Mouse (Mus musculus) ES-E14 (cell line): ENCODE data around the gene 2310011J03Rik. TPM values are rescaled to one million over a fixed set of nuclear protein-coding genes. Genes with fewer than 3 reads are reported as not detected.

Source experiments
- DNase-seq: peaks from one replicate; pipeline ENCODE4 v3.0.0-alpha.2; 2013; ENCODE audit warnings: low read depth, low spot score
- H3K27ac ChIP-seq: 2 replicates; pipeline ENCODE4 v1.5.1; 2012; ENCODE audit warnings: low read depth, mild to moderate bottlenecking, low read length, moderate library complexity, mixed read lengths; ENCODE audit not compliant: poor library complexity, insufficient read depth, severe bottlenecking
- H3K36me3 ChIP-seq: 2 replicates; pipeline ENCODE4 v1.6.1; 2012; ENCODE audit warnings: mild to moderate bottlenecking, low read length, moderate library complexity, mixed read lengths; ENCODE audit not compliant: control insufficient read depth, poor library complexity, insufficient read depth, severe bottlenecking
- H3K4me1 ChIP-seq, 2 experiments: fragments of 150-350 bp in 1 of 2; sonication (generic) in 1 of 2; 2 replicates each; pipeline ENCODE4 v1.6.1; 2012; ENCODE audit warnings: low read length in 2 of 2, mild to moderate bottlenecking in 1 of 2, mixed read lengths in 1 of 2; ENCODE audit not compliant: control insufficient read depth in 2 of 2, insufficient read depth in 2 of 2, poor library complexity in 1 of 2
- H3K4me3 ChIP-seq, 2 experiments: fragments of 150-350 bp in 1 of 2; sonication (generic) in 1 of 2; 2 replicates each; pipeline ENCODE4 v1.5.1; 2012; ENCODE audit warnings: low read length in 2 of 2, low read depth in 1 of 2, mild to moderate bottlenecking in 1 of 2, mixed read lengths in 1 of 2; ENCODE audit not compliant: insufficient read depth in 1 of 2, poor library complexity in 1 of 2, severe bottlenecking in 1 of 2
- H3K9ac ChIP-seq: 2 replicates; pipeline ENCODE4 v1.6.1; 2012; ENCODE audit warnings: low read depth, mild to moderate bottlenecking, low read length, mixed read lengths; ENCODE audit not compliant: poor library complexity, insufficient read depth, severe bottlenecking
- H3K9me3 ChIP-seq: fragments of 150-350 bp; sonication (generic); 2 replicates; pipeline ENCODE4 v1.6.1; 2012; ENCODE audit warnings: low read depth, mild to moderate bottlenecking, low read length; ENCODE audit not compliant: control insufficient read depth, insufficient read depth
- CHD2 ChIP-seq: IDR thresholded peaks from 2 replicates; pipeline ENCODE4 v1.6.1; 2014; ENCODE audit warnings: mild to moderate bottlenecking, low read depth, low read length, inconsistent platforms
- HCFC1 ChIP-seq: IDR thresholded peaks from 2 replicates; pipeline ENCODE4 v1.6.1; 2012; ENCODE audit warnings: low read length, inconsistent platforms, borderline replicate concordance; ENCODE audit not compliant: insufficient read depth
- MAFK ChIP-seq: IDR thresholded peaks from 2 replicates; pipeline ENCODE4 v1.6.1; 2014; ENCODE audit warnings: mild to moderate bottlenecking, low read depth, low read length, inconsistent platforms; ENCODE audit not compliant: insufficient read depth
- ZC3H11A ChIP-seq: IDR thresholded peaks from 2 replicates; pipeline ENCODE4 v1.6.1; 2012; ENCODE audit warnings: low read depth, mild to moderate bottlenecking, inconsistent platforms, low read length, borderline replicate concordance
- ZNF384 ChIP-seq: IDR thresholded peaks from 2 replicates; pipeline ENCODE4 v1.6.1; 2012; ENCODE audit warnings: low read depth, low read length, inconsistent platforms
- in situ Hi-C, 2 experiments: fragments of 600-800 bp; cut with MboI; formaldehyde crosslinking; loops; one replicate each; pipeline ENCODE4 v1.15.1; 2025; ENCODE audit warnings: low sequenced_read_pairs in 2 of 2, inconsistent platforms in 1 of 2; ENCODE audit not compliant: unreplicated experiment in 2 of 2
- total RNA-seq: library from RNA; depleted of rRNA; stranded (reverse); fragments of 300-350 nt; gene quantifications from 2 replicates; pipeline ENCODE4 v1.2.3, GENCODE M21; 2012; rRNA removed

2310011J03Rik gene
- total RNA-seq, 1 experiment, result 33.4 TPM

- TF ChIP-seq MAFK, result no peak
- no peak for TF ChIP-seq ZNF384
- TF ChIP-seq HCFC1, result no peak
- no peak for TF ChIP-seq ZC3H11A
- TF ChIP-seq CHD2, result no peak
- Histone ChIP-seq H3K27ac (no peak overlapping the region), H3K4me3 (no peak overlapping the region), H3K4me1 (peaks cover 0 to 11% of the 10 kb centered on the region in 2 experiments; a peak in 1 of 4 replicates), H3K36me3 (peaks cover 45% of the 10 kb centered on the region), H3K9ac (no peak overlapping the region), H3K9me3 (no peaks in the 10 kb centered on the region)
- in situ Hi-C loops, result no loop called here
- no peak for DNase-seq
These were observed 48.3 kb downstream of the 2310011J03Rik start for GRCm38 (mm10) chr10:80271870-80272585.

GRCm38 (mm10) chr10:80271186-80271843, 49.0 kb downstream of the 2310011J03Rik start:
- no peak overlapping the region for H3K9ac ChIP-seq
- in situ Hi-C loops, result no loop called here
- peaks cover 43% of the 10 kb centered on the region for H3K36me3 ChIP-seq

GRCm38 (mm10) chr10:80270734-80271181, 49.6 kb downstream of the 2310011J03Rik start:
- TF ChIP-seq ZC3H11A, result no peak
- no peak for TF ChIP-seq CHD2
- no peak for TF ChIP-seq ZNF384
- TF ChIP-seq HCFC1, result no peak
- no peak for TF ChIP-seq MAFK
- in situ Hi-C loops, result no loop called here
- Histone ChIP-seq H3K9me3 (no peaks in the 10 kb centered on the region), H3K4me3 (no peak overlapping the region), H3K9ac (peak overlapping the region; percentile 11; the same call in 1 of the 2 replicates), H3K27ac (no peak overlapping the region), H3K4me1 (peaks cover 0 to 11% of the 10 kb centered on the region in 2 experiments; a peak in 2 of 4 replicates), H3K36me3 (peaks cover 38% of the 10 kb centered on the region)
- DNase-seq, result no peak

More at GRCm38 (mm10) chr10:80271186-80271843, 49.0 kb downstream of the 2310011J03Rik start:
- Histone ChIP-seq H3K9me3 (no peaks in the 10 kb centered on the region), H3K4me3 (no peak overlapping the region), H3K4me1 (peaks cover 0 to 13% of the 10 kb centered on the region in 2 experiments; a peak in 2 of 4 replicates), H3K27ac (no peak overlapping the region)
- DNase-seq, result no peak
- no peak for TF ChIP-seq CHD2
- no peak for TF ChIP-seq HCFC1
- no peak for TF ChIP-seq ZNF384
- TF ChIP-seq MAFK, result no peak
- no peak for TF ChIP-seq ZC3H11A

DNA sequence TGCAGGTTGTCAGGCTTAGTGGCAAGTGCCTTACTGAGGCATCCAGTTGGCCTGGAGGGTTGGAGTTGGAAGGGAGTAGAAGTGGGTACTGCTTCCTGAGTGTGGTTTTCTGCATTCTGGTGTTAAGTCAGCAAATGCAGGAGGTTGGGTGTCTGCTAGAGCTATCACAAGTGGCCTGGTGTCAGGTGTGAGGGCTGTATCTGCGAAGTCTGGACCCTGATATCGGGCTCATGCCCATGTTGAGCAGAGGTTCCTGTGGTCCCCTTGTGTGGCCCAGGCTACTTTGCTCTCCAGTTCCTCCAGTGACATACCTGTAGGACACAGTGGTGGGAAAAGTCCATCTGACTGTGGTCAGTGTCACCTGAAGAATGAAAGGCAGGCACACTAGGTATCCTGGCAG, 50.2 kb downstream of the 2310011J03Rik start:
- Histone ChIP-seq H3K4me3 (no peak overlapping the region), H3K9ac (0 out of 2 replicates have a peak overlapping the region, but pooled peaks have one; percentile 11), H3K4me1 (peaks cover 0 to 11% of the 10 kb centered on the region in 2 experiments; a peak in 2 of 4 replicates), H3K36me3 (peaks cover 38% of the 10 kb centered on the region), H3K9me3 (no peaks in the 10 kb centered on the region), H3K27ac (no peak overlapping the region)
- DNase-seq, result no peak
- in situ Hi-C loops, result no loop called here
- no peak for TF ChIP-seq CHD2
- TF ChIP-seq ZC3H11A, result no peak
- TF ChIP-seq MAFK, result no peak
- TF ChIP-seq HCFC1, result no peak
- TF ChIP-seq ZNF384, result no peak

Other genes starting within 250 kb of the 2310011J03Rik start
- gene Sbno2, start 215.0 kb downstream of the 2310011J03Rik start, total RNA-seq, result 36.6 and 49.3 TPM in 2 replicates
- 124 and 141 TPM in 2 replicates for gene Stk11, start 204.7 kb downstream of the 2310011J03Rik start, total RNA-seq
- gene Atp5d, start 181.9 kb downstream of the 2310011J03Rik start, total RNA-seq, result 217 and 226 TPM in 2 replicates
- gene Cbarp, start 179.7 kb downstream of the 2310011J03Rik start, total RNA-seq, result 20.9 and 41.0 TPM in 2 replicates
- 38.3 and 42.6 TPM in 2 replicates for gene Midn, start 172.3 kb downstream of the 2310011J03Rik start, total RNA-seq
- gene Cirbp, start 154.6 kb downstream of the 2310011J03Rik start, total RNA-seq, result 69.6 and 105 TPM in 2 replicates
- gene 1600002K03Rik, start 147.6 kb downstream of the 2310011J03Rik start, total RNA-seq, result 25.4 and 31.2 TPM in 2 replicates
- gene Efna2, start 141.1 kb downstream of the 2310011J03Rik start, total RNA-seq, result 2.7 and 3.4 TPM in 2 replicates
- 80.8 and 115 TPM in 2 replicates for gene Mum1, start 94.1 kb downstream of the 2310011J03Rik start, total RNA-seq
- gene Ndufs7, start 71.4 kb downstream of the 2310011J03Rik start, total RNA-seq, result 205 and 290 TPM in 2 replicates
- 2.9 and 3.0 TPM in 2 replicates for gene Gamt, start 59.5 kb downstream of the 2310011J03Rik start, total RNA-seq
- 121 and 154 TPM in 2 replicates for gene Dazap1, start 59.1 kb downstream of the 2310011J03Rik start, total RNA-seq
- gene Rps15, start 28.1 kb downstream of the 2310011J03Rik start, total RNA-seq, result 2,505 and 2,820 TPM in 2 replicates
- 4.4 and 4.6 TPM in 2 replicates for gene Apc2, start 24.6 kb downstream of the 2310011J03Rik start, total RNA-seq
- gene Pcsk4, start 9.0 kb upstream of the 2310011J03Rik start, total RNA-seq, result 1.4 and 3.3 TPM in 2 replicates
- gene Reep6, start 9.4 kb upstream of the 2310011J03Rik start, total RNA-seq, result 13.3 and 21.8 TPM in 2 replicates
- gene Adamtsl5, start 27.9 kb upstream of the 2310011J03Rik start, total RNA-seq, result 2.1 and 2.4 TPM in 2 replicates
- 6.0 and 17.4 TPM in 2 replicates for gene Plk5, start 35.9 kb upstream of the 2310011J03Rik start, total RNA-seq
- 27.1 and 28.9 TPM in 2 replicates for gene Mex3d, start 67.1 kb upstream of the 2310011J03Rik start, total RNA-seq
- gene Mbd3, start 79.0 kb upstream of the 2310011J03Rik start, total RNA-seq, result 131 and 134 TPM in 2 replicates
- gene Uqcr11, start 86.3 kb upstream of the 2310011J03Rik start, total RNA-seq, result 995 and 1,362 TPM in 2 replicates
- 90.9 and 108 TPM in 2 replicates for gene Tcf3, start 113.1 kb upstream of the 2310011J03Rik start, total RNA-seq
- gene Onecut3, start 174.3 kb upstream of the 2310011J03Rik start, total RNA-seq, result not detected in 2 replicates
- 0.80 and 2.3 TPM in 2 replicates for gene Atp8b3, start 218.6 kb upstream of the 2310011J03Rik start, total RNA-seq
- gene Rexo1, start 241.0 kb upstream of the 2310011J03Rik start, total RNA-seq, result 27.4 and 33.4 TPM in 2 replicates